Mouse (Mus musculus) embryonic fibroblast, embryonic 13.5 days (primary cell): ENCODE measurements around the gene Slc27a4. TPM values are rescaled to one million over a fixed set of nuclear protein-coding genes. Genes with fewer than 3 reads are reported as not detected.
A peak's percentile ranks its signal among the peaks of the same experiment; 100 is the strongest.

Experiments
- H3K27ac ChIP-seq: 2 replicates; pipeline ENCODE4 v1.5.1; 2012; ENCODE audit warnings: low read length, control low read depth, inconsistent platforms; ENCODE audit not compliant: insufficient read depth
- H3K4me1 ChIP-seq: 2 replicates; pipeline ENCODE4 v1.6.1; 2011; ENCODE audit warnings: low read length; ENCODE audit not compliant: control insufficient read depth, insufficient read depth
- H3K4me3 ChIP-seq: 2 replicates; pipeline ENCODE4 v1.5.1; 2011; ENCODE audit warnings: mild to moderate bottlenecking, control low read depth, low read length; ENCODE audit not compliant: insufficient read depth
- CTCF ChIP-seq: IDR thresholded peaks from 2 replicates; pipeline ENCODE4 v1.5.1; 2011; ENCODE audit warnings: mild to moderate bottlenecking, control low read depth, low read length, moderate library complexity, borderline replicate concordance; ENCODE audit not compliant: insufficient read depth
- POLR2A ChIP-seq: IDR thresholded peaks from 2 replicates; pipeline ENCODE4 v1.6.1; 2011; ENCODE audit warnings: low read depth, mild to moderate bottlenecking, control low read depth, low read length, moderate library complexity
- polyA plus RNA-seq: library from polyadenylated mRNA; stranded (reverse); fragments of >200 nt; gene quantifications from 2 replicates; pipeline ENCODE4 v1.2.4, GENCODE M21; 2011; ENCODE audit warnings: low read depth; ENCODE audit not compliant: missing spikeins, insufficient read length

The Slc27a4 gene
- polyA plus RNA-seq, 1 experiment: 22.1 TPM

GRCm38 (mm10) chr2:29820025-29820817, 17.8 kb downstream of the Slc27a4 start, which contains the start of gene Urm1:
Gene Urm1 (plus strand): TSS chr2:29820075.
- TF ChIP-seq CTCF (no peak), POLR2A (peak; percentile 89)
- H3K4me3 ChIP-seq: peak within 1 kb of the TSS; percentile 22
- H3K27ac ChIP-seq: peak within 1 kb of the TSS; percentile 13; the same call in 1 of the 2 replicates
- H3K4me1 ChIP-seq: peaks cover 3% of the 10 kb centered on the region; the same call in 1 of the 2 replicates

GRCm38 (mm10) chr2:29826318-29826925, 24.0 kb downstream of the Slc27a4 start:
- peak overlapping the region; percentile 86 for H3K4me3 ChIP-seq
- TF ChIP-seq CTCF (no peak), POLR2A (no peak)
- H3K4me1 ChIP-seq: peaks cover 4% of the 10 kb centered on the region; the same call in 1 of the 2 replicates
- H3K27ac ChIP-seq: peak overlapping the region; percentile 98

- peak overlapping the region; percentile 88 for H3K4me3 ChIP-seq
- peaks cover 4% of the 10 kb centered on the region; the same call in 1 of the 2 replicates for H3K4me1 ChIP-seq
- H3K27ac ChIP-seq: peak overlapping the region; percentile 98
- TF ChIP-seq POLR2A: peak; percentile 91
- TF ChIP-seq CTCF: no peak
Measured at GRCm38 (mm10) chr2:29826926-29827708, 24.7 kb downstream of the Slc27a4 start.

GRCm38 (mm10) chr2:29827709-29828024, 25.2 kb downstream of the Slc27a4 start:
- TF ChIP-seq CTCF (no peak), POLR2A (no peak)
- H3K27ac ChIP-seq: no peak overlapping the region
- H3K4me3 ChIP-seq: peak overlapping the region; percentile 88
- H3K4me1 ChIP-seq: peaks cover 4% of the 10 kb centered on the region; the same call in 1 of the 2 replicates

- Histone ChIP-seq H3K4me1 (peaks cover 4% of the 10 kb centered on the region; the same call in 1 of the 2 replicates), H3K4me3 (no peak overlapping the region), H3K27ac (no peak overlapping the region)
- TF ChIP-seq POLR2A (no peak), CTCF (no peak)
Measured at GRCm38 (mm10) chr2:29831106-29831505, 28.7 kb downstream of the Slc27a4 start.

- Histone ChIP-seq H3K4me3 (no peak overlapping the region), H3K27ac (no peak overlapping the region), H3K4me1 (no peaks in the 10 kb centered on the region)
- TF ChIP-seq POLR2A (no peak), CTCF (no peak)
Measured at GRCm38 (mm10) chr2:29833796-29834195, 31.4 kb downstream of the Slc27a4 start.

GRCm38 (mm10) chr2:29835391-29835899, 33.0 kb downstream of the Slc27a4 start:
- no peak overlapping the region for H3K4me3 ChIP-seq
- H3K4me1 ChIP-seq: no peaks in the 10 kb centered on the region
- no peak overlapping the region for H3K27ac ChIP-seq
- TF ChIP-seq POLR2A: no peak

GRCm38 (mm10) chr2:29839460-29839859, 37.0 kb downstream of the Slc27a4 start:
- H3K4me3 ChIP-seq: no peak overlapping the region
- no peak overlapping the region for H3K27ac ChIP-seq
- TF ChIP-seq CTCF (no peak), POLR2A (no peak)
- no peaks in the 10 kb centered on the region for H3K4me1 ChIP-seq

GRCm38 (mm10) chr2:29843231-29844105, 41.0 kb downstream of the Slc27a4 start:
- Histone ChIP-seq H3K4me1 (no peaks in the 10 kb centered on the region), H3K4me3 (no peak overlapping the region), H3K27ac (no peak overlapping the region)
- TF ChIP-seq CTCF (no peak), POLR2A (no peak)
